In genomic region chr2:102774700-102775099, GRCm38 (mm10) we compare ENCODE assay signal across 19 mouse cellular contexts.
"Had no signal": no experiment of that assay in that cellular context is flagged by ENCODE, and none has a peak within 500 bp of the region (broad histone marks: within the 10 kb centered on the region; RNA-seq: fewer than 3 reads in every experiment).

No protein-coding gene starts in this region.

- H3K4me3 ChIP-seq: lung, embryonic 15.5 days; megakaryocyte, embryonic 14.5 days; midbrain, embryonic 12.5 days; neural tube, embryonic 13.5 days; neural tube, embryonic 15.5 days had no signal

- H3K4me2 ChIP-seq: lung, embryonic 15.5 days; midbrain, embryonic 12.5 days; neural tube, embryonic 13.5 days; neural tube, embryonic 15.5 days had no signal

- H3K36me3 ChIP-seq: lung, embryonic 15.5 days had no signal

- ATAC-seq: liver, postnatal 0 days; lung, postnatal 0 days had no signal

- H3K4me1 ChIP-seq: lung, embryonic 15.5 days; megakaryocyte, embryonic 14.5 days; midbrain, embryonic 12.5 days; neural tube, embryonic 13.5 days; neural tube, embryonic 15.5 days had no signal

- DNase-seq: liver, postnatal 0 days; lung, adult 2 months; lung, postnatal 14 days; lung, postnatal 36 days; midbrain, embryonic 14.5 days; right cerebral cortex, adult 18-20 months; right cerebral cortex, postnatal 25 days; right cerebral cortex, postnatal 4 days; spleen, adult 18-20 months; thymus, adult 18-20 months; thymus, postnatal 14 days; thymus, postnatal 36 days had no signal

- H3K27ac ChIP-seq: lung, embryonic 15.5 days; macrophage; midbrain, embryonic 12.5 days; neural tube, embryonic 13.5 days; neural tube, embryonic 15.5 days had no signal

- H3K9me3 ChIP-seq: lung, embryonic 15.5 days; midbrain, embryonic 12.5 days; neural tube, embryonic 13.5 days; neural tube, embryonic 15.5 days had no signal

- H3K9ac ChIP-seq: liver, postnatal 0 days; lung, embryonic 15.5 days; midbrain, embryonic 12.5 days; neural tube, embryonic 13.5 days; neural tube, embryonic 15.5 days had no signal

- H3K27me3 ChIP-seq: lung, embryonic 15.5 days; midbrain, embryonic 12.5 days; neural tube, embryonic 13.5 days; neural tube, embryonic 15.5 days had no signal
